Mouse (Mus musculus) G1E (cell line): ENCODE results near the gene C730034F03Rik.

ENCODE experiments used
- CTCF ChIP-seq: IDR thresholded peaks from 2 replicates; pipeline ENCODE4 v1.5.1; 2012; ENCODE audit warnings: low read depth, low read length, inconsistent platforms, mixed read lengths
- GATA1 ChIP-seq: IDR thresholded peaks from 2 replicates; pipeline ENCODE4 v1.6.1; 2012; ENCODE audit warnings: borderline replicate concordance, low read length, inconsistent platforms, mixed read lengths
- TAL1 ChIP-seq: conservative IDR thresholded peaks from 2 replicates; pipeline ENCODE4 v1.6.1; 2012; ENCODE audit warnings: low read depth, low read length, inconsistent platforms, mixed read lengths

- TF ChIP-seq CTCF = no peak
- no peak for TF ChIP-seq GATA1
- TF ChIP-seq TAL1 = no peak
Measured at GRCm38 (mm10) chr15:89475293-89475600, 45.9 kb downstream of the C730034F03Rik start.
